Mouse (Mus musculus) layer of hippocampus, adult 6 months (tissue): ENCODE data around the gene Ifit1. TPM values are rescaled to one million over a fixed set of nuclear protein-coding genes. Genes with fewer than 3 reads are reported as not detected.

Experiments used
- long read RNA-seq, 2 experiments: library from polyadenylated mRNA; unstranded; transcript quantifications; one replicate each; pipeline ENCODE4 v2.0.0; 2019 to 2020
- polyA plus RNA-seq: library from polyadenylated mRNA; unstranded; fragments of <200 nt; fragmentation: Nextera tagmentation; gene quantifications from 2 replicates; pipeline ENCODE4 v1.2.3, GENCODE M21; 2021

Gene Ifit1
- 2.6 and 5.3 TPM in 2 replicates for polyA plus RNA-seq
- long read RNA-seq, experiment 1, transcript Ifit1-201 (2 exons, 2,656 nt), result major isoform, 6 of 6 reads
- long read RNA-seq, experiment 1, partial matches to known transcripts, result 0 of 6 reads
- long read RNA-seq, experiment 1, other reads (novel, unspliced or antisense), result 0 of 6 reads
- long read RNA-seq, experiment 2, transcript Ifit1-201 (2 exons, 2,656 nt), result major isoform, 27 of 28 reads
- long read RNA-seq, experiment 2, partial matches to known transcripts, result 0 of 28 reads
- long read RNA-seq, experiment 2, other reads (novel, unspliced or antisense), result 1 of 28 reads

DNA sequence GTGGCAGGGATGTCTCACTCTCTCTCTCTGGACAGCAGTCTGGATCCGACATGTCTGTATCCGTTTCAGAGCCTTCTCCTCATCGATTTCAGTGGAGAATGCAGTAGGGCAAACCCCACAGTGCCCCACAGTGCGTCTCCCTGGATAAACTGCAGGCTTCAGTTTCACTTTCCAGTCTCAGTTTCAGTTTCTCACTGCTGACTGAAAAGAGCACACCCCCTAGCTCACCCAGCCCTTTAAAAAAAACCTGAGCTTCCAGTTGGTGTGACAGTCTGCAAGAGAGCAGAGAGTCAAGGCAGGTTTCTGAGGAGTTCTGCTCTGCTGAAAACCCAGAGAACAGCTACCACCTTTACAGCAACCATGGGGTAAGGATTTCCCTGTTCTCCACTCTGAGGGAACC lies at the start of gene Ifit1, which contains the start of gene Ifit1bl2:
Gene Ifit1, plus strand, starts transcription at position 249 of the 400 bp plus-strand sequence.
Gene Ifit1bl2, minus strand, starts transcription at position 121 of the 400 bp plus-strand sequence.

DNA sequence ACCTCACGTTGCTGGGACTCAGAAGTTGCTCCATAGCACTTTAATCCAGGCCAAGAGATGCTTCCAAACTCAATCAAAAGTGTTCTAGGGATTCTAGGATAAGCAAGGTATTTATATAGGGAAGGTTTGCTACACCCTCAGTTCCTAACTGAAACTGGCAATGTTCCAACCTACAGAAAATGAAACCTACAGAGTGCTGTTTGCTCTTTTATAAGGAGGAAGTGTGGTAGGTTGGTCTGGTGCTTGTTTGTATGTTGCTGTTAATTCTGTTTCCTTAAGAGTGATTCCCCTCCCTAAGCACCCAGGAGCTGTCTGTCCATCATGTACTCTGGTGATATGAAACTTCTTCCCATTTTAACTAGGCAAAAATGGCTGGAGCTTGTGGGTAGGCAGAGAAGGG lies 38.8 kb upstream of the Ifit1 start, which contains the start of gene Ifit1bl1:
Gene Ifit1bl1, minus strand, starts transcription at position 69 of the 400 bp plus-strand sequence.

DNA sequence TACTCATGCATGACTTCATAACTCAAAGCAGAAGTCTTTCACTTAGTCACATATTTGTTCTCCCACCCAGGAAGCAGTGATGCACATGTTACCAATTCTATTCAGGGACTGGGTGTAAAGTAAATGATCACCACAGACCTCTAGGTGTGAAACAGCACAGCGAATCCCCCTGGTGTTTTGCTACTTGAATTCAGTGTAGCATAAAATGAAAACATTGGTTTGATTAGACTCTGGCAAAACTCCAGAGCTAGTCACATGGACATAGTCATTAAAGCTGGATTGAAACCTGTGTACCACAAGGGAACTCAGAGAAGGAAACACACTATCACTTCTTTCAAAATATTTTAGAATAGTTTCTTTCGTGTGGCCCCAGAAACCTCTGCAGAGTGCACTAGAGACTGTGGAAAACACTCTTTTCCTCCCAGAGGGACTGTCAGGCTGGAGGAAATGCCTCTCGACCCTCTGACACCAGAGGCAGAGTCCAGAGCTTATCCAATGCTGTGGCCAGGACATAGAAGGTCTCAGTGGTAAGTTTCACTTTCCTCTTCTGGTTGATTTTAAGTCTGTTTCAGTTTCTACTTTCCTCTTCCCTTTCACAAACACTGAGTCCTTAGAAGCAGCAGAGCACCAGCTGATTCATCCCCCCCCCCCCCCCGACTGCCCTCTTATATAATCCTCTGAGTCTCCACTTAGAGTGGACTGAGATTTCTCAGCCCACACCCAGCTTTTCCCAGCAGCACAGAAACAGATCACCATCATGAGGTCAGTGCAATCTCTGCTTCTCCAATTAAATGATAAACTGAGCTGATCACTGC lies 33.2 kb upstream of the Ifit1 start, which contains the start of gene Ifit3b:
Gene Ifit3b, plus strand, starts transcription at position 734 of the 815 bp plus-strand sequence.

Other genes with a start within 250 kb of the Ifit1 start
- gene Ch25h, start 165.7 kb upstream of the Ifit1 start, polyA plus RNA-seq, result 0.40 and 0.56 TPM in 2 replicates
- 13.3 and 14.4 TPM in 2 replicates for gene Lipa, start 113.4 kb upstream of the Ifit1 start, polyA plus RNA-seq
- gene Ifit2, start 90.2 kb upstream of the Ifit1 start, polyA plus RNA-seq, result 1.6 and 4.5 TPM in 2 replicates
- gene Ifit3, start 57.3 kb upstream of the Ifit1 start, polyA plus RNA-seq, result 18.7 and 44.0 TPM in 2 replicates
- gene Ifit1bl1, start 38.9 kb upstream of the Ifit1 start, polyA plus RNA-seq, result 1.9 TPM in 2 replicates
- 5.8 and 14.4 TPM in 2 replicates for gene Ifit3b, start 32.9 kb upstream of the Ifit1 start, polyA plus RNA-seq
- gene Ifit1bl2, start 128 bp upstream of the Ifit1 start, polyA plus RNA-seq, result 0.26 and 0.46 TPM in 2 replicates
- gene Slc16a12, start 106.4 kb downstream of the Ifit1 start, polyA plus RNA-seq, result 0.74 and 1.8 TPM in 2 replicates
- gene Pank1, start 238.6 kb downstream of the Ifit1 start, polyA plus RNA-seq, result 4.5 and 5.9 TPM in 2 replicates